Mouse (Mus musculus) ovary, adult 18-20 months (tissue): ENCODE data around the gene Dcakd.
A peak's percentile ranks its signal among the peaks of the same experiment; 100 is the strongest.

ENCODE experiments used
- DNase-seq: peaks from one replicate; pipeline ENCODE4 v3.0.0; 2022; ENCODE audit warnings: low spot score, mixed read lengths

Gene Dcakd

GRCm38 (mm10) chr11:103028176-103028891 lies at the start of gene Dcakd, which contains the start of gene Nmt1:
Gene Dcakd (minus strand): TSS chr11:103028333.
Gene Nmt1 (plus strand): TSS chr11:103028190.
- peak; percentile 95 for DNase-seq

- no peak for DNase-seq
These were observed 48.4 kb upstream of the Dcakd start for GRCm38 (mm10) chr11:103076581-103076980.

GRCm38 (mm10) chr11:103076010-103076409 lies 47.9 kb upstream of the Dcakd start:
- DNase-seq = no peak

- DNase-seq = no peak
These were observed 46.7 kb upstream of the Dcakd start for GRCm38 (mm10) chr11:103074796-103075323.

GRCm38 (mm10) chr11:103074121-103074650 lies 46.1 kb upstream of the Dcakd start:
- DNase-seq = no peak

- DNase-seq = no peak
These were observed 45.5 kb upstream of the Dcakd start for GRCm38 (mm10) chr11:103073671-103074070.

- no peak for DNase-seq
These were observed 42.3 kb upstream of the Dcakd start for GRCm38 (mm10) chr11:103070322-103070880.

GRCm38 (mm10) chr11:103069731-103070130 lies 41.6 kb upstream of the Dcakd start:
- DNase-seq = no peak

- DNase-seq = no peak
These were observed 40.8 kb upstream of the Dcakd start for GRCm38 (mm10) chr11:103068884-103069283.

GRCm38 (mm10) chr11:103068272-103068671 lies 40.1 kb upstream of the Dcakd start:
- no peak for DNase-seq

GRCm38 (mm10) chr11:103067457-103068001 lies 39.4 kb upstream of the Dcakd start:
- no peak for DNase-seq

- no peak for DNase-seq
These were observed 38.9 kb upstream of the Dcakd start for GRCm38 (mm10) chr11:103067051-103067361.

GRCm38 (mm10) chr11:103066191-103067050 lies 38.3 kb upstream of the Dcakd start:
- no peak for DNase-seq

- no peak for DNase-seq
These were observed 30.5 kb upstream of the Dcakd start for GRCm38 (mm10) chr11:103058499-103059085.

- DNase-seq = no peak
These were observed 28.5 kb upstream of the Dcakd start for GRCm38 (mm10) chr11:103056636-103057035.

GRCm38 (mm10) chr11:103054798-103055197 lies 26.7 kb upstream of the Dcakd start:
- DNase-seq = no peak

GRCm38 (mm10) chr11:103053191-103054076 lies 25.3 kb upstream of the Dcakd start:
- DNase-seq = no peak

- no peak for DNase-seq
These were observed 23.9 kb upstream of the Dcakd start for GRCm38 (mm10) chr11:103052078-103052477.

- DNase-seq = peak; percentile 62
These were observed 23.1 kb upstream of the Dcakd start for GRCm38 (mm10) chr11:103051249-103051691.

GRCm38 (mm10) chr11:103050153-103050552 lies 22.0 kb upstream of the Dcakd start:
- no peak for DNase-seq

GRCm38 (mm10) chr11:103049611-103050010 lies 21.5 kb upstream of the Dcakd start:
- no peak for DNase-seq
